9 mouse cellular contexts compared by ENCODE assay signal in genomic region chr10:93168067-93168466, GRCm38 (mm10). TPM values are rescaled to one million over a fixed set of nuclear protein-coding genes. Genes with fewer than 3 reads are reported as not detected.
DNase-seq lines count a peak whose midpoint lies in the region; ATAC-seq lines count a peak whose summit lies in the region.
"Had no signal": no experiment of that assay in that cellular context is flagged by ENCODE, and none has a peak within 500 bp of the region (broad histone marks: within the 10 kb centered on the region; RNA-seq: fewer than 3 reads in every experiment).

No protein-coding gene starts in this region.

- peaks cover 34% of the 10 kb centered on the region for H3K4me1 ChIP-seq in hindbrain, embryonic 12.5 days
- H3K4me1 ChIP-seq in hindbrain, embryonic 14.5 days (replicated peaks; ENCODE audit: control insufficient read depth, insufficient read depth, low read length), result peaks cover 37% of the 10 kb centered on the region
- peaks cover 60% of the 10 kb centered on the region for H3K4me1 ChIP-seq in liver, embryonic 15.5 days (replicated peaks)

- ATAC-seq in hindbrain, embryonic 12.5 days (ENCODE audit: low FRiP score), result peak; percentile 45; the same call in 1 of the 2 replicates
- ATAC-seq in hindbrain, embryonic 14.5 days (ENCODE audit: low FRiP score), result no peak
- no peak for ATAC-seq in liver, embryonic 15.5 days (ENCODE audit: insufficient read depth)

- H3K36me3 ChIP-seq in hindbrain, embryonic 12.5 days, result 0 out of 2 replicates have a peak, but pooled peaks cover under 1% of the 10 kb centered on the region
- no peaks in the 10 kb centered on the region for H3K36me3 ChIP-seq in hindbrain, embryonic 14.5 days (replicated peaks; ENCODE audit: control insufficient read depth, insufficient read depth)
- peaks cover 4% of the 10 kb centered on the region for H3K36me3 ChIP-seq in liver, embryonic 15.5 days (replicated peaks)

- no peak overlapping the region for H3K4me2 ChIP-seq in hindbrain, embryonic 12.5 days (replicated peaks)
- H3K4me2 ChIP-seq in hindbrain, embryonic 14.5 days (replicated peaks), result no peak overlapping the region
- peak overlapping the region; percentile 44 for H3K4me2 ChIP-seq in liver, embryonic 15.5 days

- H3K27me3 ChIP-seq in hindbrain, embryonic 12.5 days, result no peaks in the 10 kb centered on the region
- H3K27me3 ChIP-seq in hindbrain, embryonic 14.5 days (ENCODE audit: control insufficient read depth, insufficient read depth, low read length), result no peaks in the 10 kb centered on the region
- no peaks in the 10 kb centered on the region for H3K27me3 ChIP-seq in liver, embryonic 15.5 days

- H3K9me3 ChIP-seq in hindbrain, embryonic 12.5 days (replicated peaks), result no peaks in the 10 kb centered on the region
- no peaks in the 10 kb centered on the region for H3K9me3 ChIP-seq in hindbrain, embryonic 14.5 days (ENCODE audit: control insufficient read depth, low read length)
- no peaks in the 10 kb centered on the region for H3K9me3 ChIP-seq in liver, embryonic 15.5 days (replicated peaks)

- WGBS in hindbrain, embryonic 12.5 days, result 31% methylated on average over 4 of the region's 4 CpGs
- WGBS in hindbrain, embryonic 14.5 days, result 22% methylated on average over 4 of the region's 4 CpGs
- WGBS in liver, embryonic 15.5 days (ENCODE audit: insufficient replicate concordance), result 19% methylated on average over 4 of the region's 4 CpGs

- no peak overlapping the region for H3K4me3 ChIP-seq in hindbrain, embryonic 12.5 days
- H3K4me3 ChIP-seq in hindbrain, embryonic 14.5 days (replicated peaks; ENCODE audit: low read length), result no peak overlapping the region
- no peak overlapping the region for H3K4me3 ChIP-seq in liver, embryonic 15.5 days (replicated peaks)

- no peak overlapping the region; the same call in 1 of the 2 replicates for H3K27ac ChIP-seq in hindbrain, embryonic 12.5 days
- H3K27ac ChIP-seq in hindbrain, embryonic 14.5 days, result no peak overlapping the region
- peak overlapping the region; percentile 14; the same call in 1 of the 2 replicates for H3K27ac ChIP-seq in liver, embryonic 15.5 days (replicated peaks)

- H3K9ac ChIP-seq in hindbrain, embryonic 12.5 days, result no peak overlapping the region
- no peak overlapping the region for H3K9ac ChIP-seq in hindbrain, embryonic 14.5 days
- H3K9ac ChIP-seq in liver, embryonic 15.5 days, result no peak overlapping the region

- no peak for DNase-seq in hindbrain, embryonic 14.5 days (ENCODE audit: low spot score)
- DNase-seq in CD4-positive helper T cell, adult 2 months (ENCODE audit: low read depth, low spot score), result peak; percentile 53
- peak; percentile 23 for DNase-seq in T-cell, adult 2 months (ENCODE audit: low spot score)
- no peak for DNase-seq in right cerebral cortex, postnatal 25 days
- DNase-seq in layer of hippocampus, adult 11-12 months (ENCODE audit: low spot score), result no peak
- DNase-seq: kidney, adult 18-20 months; lung, postnatal 36 days had no signal

RNA-seq across cellular contexts. Expression of gene Cdk17, which starts 7.4 kb away (rescaled TPM):
- 49.7 and 49.8 TPM in 2 replicates for polyA plus RNA-seq in hindbrain, embryonic 12.5 days (2016; fragmentation: Nextera tagmentation; extraction: Ambion mirVana)
- 61.1 and 68.3 TPM in 2 replicates for polyA plus RNA-seq in hindbrain, embryonic 14.5 days (2014; fragmentation: Nextera tagmentation; extraction: Ambion mirVana)
- 10.1 and 11.0 TPM in 2 replicates for polyA plus RNA-seq in liver, embryonic 15.5 days (2015; fragmentation: Nextera tagmentation; extraction: Ambion mirVana)

Comparison
In these comparisons a context has a peak if more than half of its experiments do, and no peak if none do; other contexts are left out.
1. DNase-seq: peak in CD4-positive helper T cell, adult 2 months (single experiment) and T-cell, adult 2 months (single experiment); none in hindbrain, embryonic 14.5 days (single experiment), right cerebral cortex, postnatal 25 days (single experiment) and layer of hippocampus, adult 11-12 months (single experiment).